Mouse (Mus musculus) heart, embryonic 16.5 days (tissue): Measurements from ENCODE around the gene Chmp6. TPM values are rescaled to one million over a fixed set of nuclear protein-coding genes. Genes with fewer than 3 reads are reported as not detected.

Experiments used
- ATAC-seq: fragments of 200-750 bp; cut with Nextera tagmentation; replicated peaks from 2 replicates; pipeline ENCODE4 v1.8.0; 2017; ENCODE audit warnings: moderate number of reproducible peaks; ENCODE audit not compliant: insufficient read depth, low FRiP score; ENCODE audit errors: extremely low read depth
- H3K27ac ChIP-seq: fragments of 300-500 bp; sonication (generic); 2 replicates; pipeline ENCODE4 v1.5.1; 2014; ENCODE audit warnings: mild to moderate bottlenecking, low read length, control low read depth, moderate library complexity
- H3K27me3 ChIP-seq: fragments of 300-500 bp; sonication (generic); 2 replicates; pipeline ENCODE4 v1.6.1; 2014; ENCODE audit warnings: low read length, mixed read lengths; ENCODE audit not compliant: control insufficient read depth, insufficient read depth
- H3K36me3 ChIP-seq: fragments of 300-500 bp; sonication (generic); 2 replicates; pipeline ENCODE4 v1.6.1; 2014; ENCODE audit not compliant: control insufficient read depth, insufficient read depth
- H3K4me1 ChIP-seq: fragments of 300-500 bp; sonication (generic); 2 replicates; pipeline ENCODE4 v1.6.1; 2014; ENCODE audit warnings: low read length, mixed read lengths; ENCODE audit not compliant: control insufficient read depth, insufficient read depth
- H3K4me2 ChIP-seq: fragments of 300-500 bp; sonication (generic); 2 replicates; pipeline ENCODE4 v1.6.1; 2014; ENCODE audit warnings: low read depth, mild to moderate bottlenecking, control low read depth, low read length
- H3K4me3 ChIP-seq: fragments of 300-500 bp; sonication (generic); 2 replicates; pipeline ENCODE4 v1.5.1; 2014; ENCODE audit warnings: mild to moderate bottlenecking, control low read depth, low read length
- H3K9ac ChIP-seq: fragments of 300-500 bp; sonication (generic); 2 replicates; pipeline ENCODE4 v1.6.1; 2014; ENCODE audit warnings: low read length, control low read depth
- H3K9me3 ChIP-seq: fragments of 300-500 bp; sonication (generic); replicated peaks from 2 replicates; pipeline ENCODE4 v1.6.1; 2016; ENCODE audit warnings: low read length; ENCODE audit not compliant: control insufficient read depth
- WGBS: fragments of 180-500 bp; shearing (Covaris S2); extraction: QIAGEN DNeasy Blood & Tissue Kit; methylation state at CpG from one replicate; pipeline ENCODE4 v1.1.7; 2014; 5-methylcytosine and 5-hydroxymethylcytosine counted together
- polyA plus RNA-seq: library from polyadenylated mRNA; unstranded; fragments of >200 nt; fragmentation: Nextera tagmentation; extraction: Ambion mirVana; gene quantifications from 2 replicates; pipeline ENCODE4 v1.2.1, GENCODE M21; 2015

The Chmp6 gene
- polyA plus RNA-seq, 1 experiment from 2014 or later, result 69.8 TPM

GRCm38 (mm10) chr11:119943428-119943988 lies 30.3 kb downstream of the Chmp6 start:
- peak overlapping the region; percentile 90 for H3K9ac ChIP-seq
- H3K4me2 ChIP-seq, result peak overlapping the region; percentile 99
- peaks cover 29% of the 10 kb centered on the region for H3K4me1 ChIP-seq
- H3K4me3 ChIP-seq, result peak overlapping the region; percentile 85
- H3K27me3 ChIP-seq, result peaks cover 10% of the 10 kb centered on the region
- no peaks in the 10 kb centered on the region for H3K9me3 ChIP-seq
- WGBS, result 4% methylated on average over 32 of the region's 32 CpGs
- no peaks in the 10 kb centered on the region for H3K36me3 ChIP-seq
- peak; percentile 2 for ATAC-seq
- H3K27ac ChIP-seq, result peak overlapping the region; percentile 32; the same call in 1 of the 2 replicates

DNA sequence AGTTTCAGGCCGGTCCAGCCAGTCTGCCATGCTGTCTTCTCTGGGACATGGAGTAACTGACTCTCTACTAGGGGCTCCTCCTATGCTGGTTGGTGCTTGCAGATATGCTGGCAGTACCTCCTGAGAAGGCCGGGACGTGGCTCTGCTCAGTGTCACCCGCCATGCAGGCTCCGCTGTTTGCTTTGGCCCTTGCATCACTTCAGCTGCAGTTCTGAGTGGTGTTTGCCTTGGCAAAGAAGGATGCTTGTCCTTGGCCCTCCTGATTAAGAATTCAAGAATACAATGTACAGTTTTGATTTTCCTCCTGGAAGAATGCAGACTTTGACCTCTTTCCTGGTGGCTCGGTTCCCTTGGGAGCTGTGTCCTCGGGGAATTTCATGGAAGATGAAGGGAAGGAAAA lies 32.1 kb downstream of the Chmp6 start:
- no peak for ATAC-seq
- peaks cover 39% of the 10 kb centered on the region for H3K4me1 ChIP-seq
- H3K27me3 ChIP-seq, result peaks cover 4% of the 10 kb centered on the region
- H3K4me3 ChIP-seq, result no peak overlapping the region
- 50% methylated on average over 7 of the region's 7 CpGs for WGBS
- H3K9ac ChIP-seq, result no peak overlapping the region
- H3K9me3 ChIP-seq, result no peaks in the 10 kb centered on the region
- peak overlapping the region; percentile 59; the same call in 1 of the 2 replicates for H3K27ac ChIP-seq
- peak overlapping the region; percentile 99; the same call in 1 of the 2 replicates for H3K4me2 ChIP-seq
- H3K36me3 ChIP-seq, result no peaks in the 10 kb centered on the region

- no peak overlapping the region for H3K4me2 ChIP-seq
- no peak overlapping the region for H3K4me3 ChIP-seq
- peaks cover 39% of the 10 kb centered on the region for H3K4me1 ChIP-seq
- H3K9ac ChIP-seq, result no peak overlapping the region
- ATAC-seq, result no peak
- no peak overlapping the region for H3K27ac ChIP-seq
- no peaks in the 10 kb centered on the region for H3K27me3 ChIP-seq
- no peaks in the 10 kb centered on the region for H3K36me3 ChIP-seq
- WGBS, result 97% methylated on average over 1 of the region's 1 CpGs
- no peaks in the 10 kb centered on the region for H3K9me3 ChIP-seq
Measured at GRCm38 (mm10) chr11:119947426-119947825, 34.2 kb downstream of the Chmp6 start.

DNA sequence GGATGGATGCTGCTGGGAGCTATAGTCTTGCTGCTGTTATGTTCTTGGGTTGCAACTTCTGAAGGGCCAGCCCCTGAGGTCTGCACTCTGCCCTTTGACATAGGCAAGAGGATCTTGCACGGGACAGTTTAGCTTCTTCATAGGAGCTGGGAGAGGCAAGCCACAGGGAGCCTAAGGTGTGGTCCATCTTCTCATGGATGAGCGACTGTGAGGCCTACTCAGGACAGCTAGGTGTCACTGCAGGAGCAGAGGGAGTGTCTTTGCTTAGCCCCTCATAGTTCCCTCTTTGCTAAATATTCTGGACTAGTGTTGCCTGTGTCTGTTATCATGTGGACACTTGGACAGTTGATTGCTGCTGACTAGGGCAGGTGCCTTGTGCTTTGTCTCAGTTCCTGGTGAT lies 34.7 kb downstream of the Chmp6 start:
- H3K9me3 ChIP-seq, result no peaks in the 10 kb centered on the region
- WGBS, result 43% methylated on average over 2 of the region's 2 CpGs
- H3K4me3 ChIP-seq, result no peak overlapping the region
- H3K36me3 ChIP-seq, result no peaks in the 10 kb centered on the region
- no peak for ATAC-seq
- no peak overlapping the region for H3K27ac ChIP-seq
- peaks cover 44% of the 10 kb centered on the region for H3K4me1 ChIP-seq
- no peak overlapping the region for H3K9ac ChIP-seq
- H3K4me2 ChIP-seq, result no peak overlapping the region
- H3K27me3 ChIP-seq, result no peaks in the 10 kb centered on the region

- Histone ChIP-seq H3K4me1 (peaks cover 47% of the 10 kb centered on the region), H3K27me3 (no peaks in the 10 kb centered on the region), H3K27ac (peak overlapping the region; percentile 49; the same call in 1 of the 2 replicates), H3K9me3 (no peaks in the 10 kb centered on the region), H3K4me3 (no peak overlapping the region), H3K9ac (no peak overlapping the region), H3K36me3 (no peaks in the 10 kb centered on the region), H3K4me2 (no peak overlapping the region)
- 59% methylated on average over 4 of the region's 4 CpGs for WGBS
- no peak for ATAC-seq
Measured at GRCm38 (mm10) chr11:119948305-119948704, 35.1 kb downstream of the Chmp6 start.

DNA sequence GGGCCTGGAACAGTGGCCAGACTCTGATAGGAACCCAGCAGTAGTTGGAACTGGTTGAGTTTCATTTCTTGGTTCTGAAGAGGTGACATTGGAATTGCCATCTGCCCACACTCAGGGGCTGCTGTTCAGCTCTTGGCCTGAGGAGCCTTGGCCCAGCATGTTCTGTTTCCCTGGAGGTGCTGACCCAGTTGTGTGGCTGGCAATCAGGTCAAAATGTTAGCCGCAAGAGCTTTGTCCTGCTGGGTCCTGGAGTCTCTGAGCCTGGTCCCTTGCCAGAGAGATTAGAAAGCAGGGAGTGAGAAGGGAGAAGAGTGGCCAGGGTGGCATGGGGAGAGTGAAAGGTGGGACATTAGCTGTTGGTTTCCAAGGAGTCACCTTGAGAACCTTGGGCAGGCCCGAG lies 35.6 kb downstream of the Chmp6 start:
- no peak for ATAC-seq
- Histone ChIP-seq H3K27ac (peak overlapping the region; percentile 49; the same call in 1 of the 2 replicates), H3K4me1 (peaks cover 48% of the 10 kb centered on the region), H3K27me3 (no peaks in the 10 kb centered on the region), H3K4me2 (no peak overlapping the region), H3K4me3 (no peak overlapping the region), H3K9me3 (no peaks in the 10 kb centered on the region), H3K9ac (no peak overlapping the region), H3K36me3 (no peaks in the 10 kb centered on the region)
- 48% methylated on average over 2 of the region's 2 CpGs for WGBS

DNA sequence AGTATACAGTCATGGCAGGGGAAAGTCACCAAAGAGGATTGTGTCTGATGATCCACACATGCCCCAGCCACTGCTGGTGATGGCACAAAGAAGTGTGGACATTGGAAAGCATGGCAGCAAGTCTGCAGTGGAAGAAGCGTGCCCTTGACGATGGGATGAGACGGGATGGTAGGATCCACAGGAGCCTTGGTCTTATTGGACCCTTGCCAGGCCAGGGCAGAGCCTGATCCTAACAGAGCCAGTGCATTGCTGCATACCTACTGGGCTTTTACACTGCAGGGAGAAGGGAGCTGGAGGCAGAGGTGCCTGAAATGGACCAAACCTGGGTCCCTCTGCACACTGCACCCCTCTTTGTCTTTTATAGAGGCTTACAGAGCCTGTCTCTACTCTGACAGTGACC lies 37.3 kb downstream of the Chmp6 start:
- Histone ChIP-seq H3K27me3 (no peaks in the 10 kb centered on the region), H3K4me3 (no peak overlapping the region), H3K9ac (no peak overlapping the region), H3K9me3 (no peaks in the 10 kb centered on the region), H3K27ac (no peak overlapping the region), H3K4me2 (no peak overlapping the region), H3K4me1 (peaks cover 57% of the 10 kb centered on the region), H3K36me3 (no peaks in the 10 kb centered on the region)
- WGBS, result 89% methylated on average over 3 of the region's 3 CpGs
- ATAC-seq, result no peak

GRCm38 (mm10) chr11:119951326-119951725 lies 38.1 kb downstream of the Chmp6 start:
- Histone ChIP-seq H3K36me3 (no peaks in the 10 kb centered on the region), H3K4me2 (no peak overlapping the region), H3K4me1 (peaks cover 62% of the 10 kb centered on the region), H3K27ac (no peak overlapping the region), H3K9me3 (no peaks in the 10 kb centered on the region), H3K4me3 (no peak overlapping the region), H3K9ac (no peak overlapping the region), H3K27me3 (no peaks in the 10 kb centered on the region)
- no peak for ATAC-seq
- 85% methylated on average over 6 of the region's 6 CpGs for WGBS

DNA sequence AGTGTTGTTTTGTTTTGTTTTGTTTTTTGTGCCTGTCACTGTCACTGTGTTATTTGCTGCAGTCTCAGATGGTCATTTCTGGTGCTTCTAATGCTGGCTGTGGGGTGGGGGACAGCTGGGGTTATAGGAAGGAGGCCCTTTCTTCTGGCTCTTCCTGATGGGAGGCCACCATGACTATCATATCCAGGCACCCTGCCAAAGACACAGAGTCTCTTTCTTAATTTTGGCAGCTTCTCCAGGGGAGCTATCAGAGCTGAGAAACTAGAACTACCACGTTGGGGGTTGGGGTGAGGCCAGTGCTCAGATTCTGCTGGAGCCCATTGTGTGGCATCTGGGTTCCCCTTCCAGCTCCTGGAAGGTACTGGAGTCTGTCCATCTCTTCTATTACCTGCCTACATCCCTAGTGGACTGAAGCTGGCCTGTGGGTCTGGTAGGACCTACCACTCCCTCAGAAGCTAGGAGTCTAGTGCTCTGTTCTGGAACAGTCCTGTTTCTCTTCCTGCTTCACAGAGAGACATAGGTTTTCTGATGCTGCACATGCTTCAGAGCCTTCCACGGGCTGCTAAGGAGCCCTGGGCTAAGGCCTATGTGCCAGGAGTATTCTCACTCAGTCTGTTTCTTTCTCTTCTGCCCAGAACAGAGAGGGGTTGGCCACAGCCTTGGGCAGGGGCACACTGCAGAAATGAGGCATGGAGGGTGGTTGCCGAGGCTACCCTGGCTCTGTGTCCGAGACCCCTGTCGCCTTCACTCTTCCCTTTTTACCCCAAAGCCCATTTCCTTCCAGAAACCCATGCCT lies 39.4 kb downstream of the Chmp6 start:
- no peak overlapping the region for H3K4me3 ChIP-seq
- H3K9me3 ChIP-seq, result no peaks in the 10 kb centered on the region
- peak overlapping the region; percentile 28; the same call in 1 of the 2 replicates for H3K9ac ChIP-seq
- 49% methylated on average over 5 of the region's 5 CpGs for WGBS
- no peaks in the 10 kb centered on the region for H3K36me3 ChIP-seq
- H3K4me1 ChIP-seq, result peaks cover 62% of the 10 kb centered on the region
- H3K27ac ChIP-seq, result peak overlapping the region; percentile 60
- H3K4me2 ChIP-seq, result peak overlapping the region; percentile 1; the same call in 1 of the 2 replicates
- no peaks in the 10 kb centered on the region for H3K27me3 ChIP-seq
- ATAC-seq, result peak; percentile 38; the same call in 1 of the 2 replicates
